Mouse (Mus musculus) bone marrow, adult 2 months (tissue): ENCODE measurements around the gene Amt. TPM values are rescaled to one million over a fixed set of nuclear protein-coding genes. Genes with fewer than 3 reads are reported as not detected.
"Not testable (repeated sequence)": the region's sequence is repeated elsewhere in the genome, so short reads cannot be mapped to it uniquely, and the experiment has no call there.

Source experiments
- H3K27ac ChIP-seq: fragments of 200-500 bp; 2 replicates; pipeline ENCODE4 v1.5.1; 2012; ENCODE audit warnings: low read depth, mild to moderate bottlenecking, control low read depth, inconsistent platforms, low read length; ENCODE audit not compliant: control insufficient read depth, poor library complexity, insufficient read depth
- H3K4me1 ChIP-seq: fragments of 200-500 bp; 2 replicates; pipeline ENCODE4 v1.6.1; 2011; ENCODE audit warnings: low read length; ENCODE audit not compliant: control insufficient read depth, insufficient read depth
- H3K4me3 ChIP-seq: fragments of 200-500 bp; replicated peaks from 2 replicates; pipeline ENCODE3; 2011; ENCODE audit warnings: mild to moderate bottlenecking, low read depth, low read length, control low read depth; ENCODE audit not compliant: control insufficient read depth
- CTCF ChIP-seq: fragments of 200-500 bp; IDR thresholded peaks from 2 replicates; pipeline ENCODE4 v1.5.1; 2011; ENCODE audit warnings: low read length, control low read depth; ENCODE audit not compliant: control insufficient read depth, insufficient read depth
- POLR2A ChIP-seq: fragments of 200-500 bp; IDR thresholded peaks from 2 replicates; pipeline ENCODE4 v1.6.1; 2011; ENCODE audit warnings: low read depth, mild to moderate bottlenecking, control low read depth, low read length, borderline replicate concordance; ENCODE audit not compliant: control insufficient read depth
- WGBS: fragments of 180-500 bp; shearing (Covaris S2); methylation state at CpG from one replicate; pipeline ENCODE4 v1.1.7; 2018; 5-methylcytosine and 5-hydroxymethylcytosine counted together
- polyA plus RNA-seq: library from polyadenylated mRNA; stranded (reverse); fragments of >200 nt; gene quantifications from 2 replicates; pipeline ENCODE4 v1.2.4, GENCODE M21; 2011; ENCODE audit warnings: low replicate concordance; ENCODE audit not compliant: missing spikeins, insufficient read depth, insufficient read length

The Amt gene
- polyA plus RNA-seq, 1 experiment: 15.2 TPM

GRCm38 (mm10) chr9:108263690-108264190 is 32.9 kb upstream of the Amt start, which contains the start of gene Dag1:
Gene Dag1 (minus strand): TSS chr9:108263958.
- Histone ChIP-seq H3K27ac (peak within 1 kb of the TSS; percentile 82), H3K4me3 (peak within 1 kb of the TSS; percentile 83), H3K4me1 (no peaks in the 10 kb centered on the region; the same call in 1 of the 2 replicates)
- under 1% methylated on average over 70 of the region's 71 CpGs for WGBS
- 0 out of 2 replicates have a peak, but pooled peaks have one; percentile 1 for TF ChIP-seq POLR2A
- TF ChIP-seq CTCF: no peak

- Histone ChIP-seq H3K4me3 (peak overlapping the region; percentile 83), H3K4me1 (no peaks in the 10 kb centered on the region; the same call in 1 of the 2 replicates), H3K27ac (peak overlapping the region; percentile 53; the same call in 1 of the 2 replicates)
- 21% methylated on average over 10 of the region's 10 CpGs for WGBS
- TF ChIP-seq POLR2A (no peak), CTCF (no peak)
Observed at GRCm38 (mm10) chr9:108264191-108264921, 32.3 kb upstream of the Amt start.

GRCm38 (mm10) chr9:108266261-108266935 is 30.3 kb upstream of the Amt start:
- Histone ChIP-seq H3K4me1 (no peaks in the 10 kb centered on the region; the same call in 1 of the 2 replicates), H3K27ac (no peak overlapping the region), H3K4me3 (no peak overlapping the region)
- WGBS: 35% methylated on average over 10 of the region's 10 CpGs
- TF ChIP-seq CTCF (no peak), POLR2A (no peak)

- Histone ChIP-seq H3K4me1 (no peaks in the 10 kb centered on the region), H3K27ac (no peak overlapping the region), H3K4me3 (no peak overlapping the region)
- no peak for TF ChIP-seq POLR2A
- TF ChIP-seq CTCF: no peak
- WGBS: 78% methylated on average over 7 of the region's 7 CpGs
Observed at GRCm38 (mm10) chr9:108267691-108268090, 29.0 kb upstream of the Amt start.

DNA sequence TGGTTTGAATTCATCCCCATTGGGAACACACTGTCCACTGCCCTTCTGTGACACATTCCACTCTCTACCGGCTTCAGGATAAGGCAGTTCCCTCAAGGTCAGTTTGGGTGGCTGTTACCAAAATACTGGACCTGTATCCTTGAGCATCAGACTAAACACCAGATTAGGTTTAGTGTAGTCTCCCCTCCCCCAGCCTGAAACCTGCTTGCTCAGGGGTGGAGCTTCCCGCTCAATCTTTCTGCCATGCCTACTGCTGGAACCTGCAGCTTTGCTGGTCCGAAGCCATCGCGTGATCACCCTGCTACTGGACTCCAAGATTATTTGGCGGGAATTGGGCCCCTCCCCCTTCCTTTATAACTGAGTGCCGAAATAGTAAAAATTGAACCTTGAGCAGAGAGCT is 28.0 kb upstream of the Amt start:
- not testable (repeated sequence) for H3K4me3 ChIP-seq, H3K27ac ChIP-seq, H3K4me1 ChIP-seq
- WGBS: 78% methylated on average over 7 of the region's 7 CpGs

- Histone ChIP-seq H3K27ac (no peak overlapping the region), H3K4me1 (no peaks in the 10 kb centered on the region), H3K4me3 (no peak overlapping the region)
- TF ChIP-seq CTCF (no peak), POLR2A (no peak)
- 62% methylated on average over 2 of the region's 2 CpGs for WGBS
Observed at GRCm38 (mm10) chr9:108271941-108272340, 24.7 kb upstream of the Amt start.

DNA sequence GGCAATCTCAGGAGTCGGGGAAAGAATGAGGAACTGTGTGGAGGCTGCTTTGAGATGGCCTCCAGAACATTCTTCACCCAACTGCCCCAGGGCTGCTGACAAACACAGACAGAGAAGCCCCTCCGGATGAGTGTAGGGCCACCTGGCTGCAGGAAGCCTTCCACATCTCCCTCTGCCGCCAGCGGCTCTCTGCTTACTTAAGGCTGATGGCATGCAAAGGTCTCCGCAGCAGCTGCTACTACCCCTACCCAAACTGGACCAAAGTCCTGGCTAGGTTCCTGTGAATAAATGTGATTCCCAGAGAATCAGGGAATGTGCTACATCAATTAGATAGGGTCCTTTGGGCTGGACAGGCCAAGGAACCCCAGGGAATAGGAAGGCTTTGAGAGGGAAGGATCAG is 24.0 kb upstream of the Amt start:
- no peaks in the 10 kb centered on the region for H3K4me1 ChIP-seq
- no peak overlapping the region for H3K27ac ChIP-seq
- WGBS: 70% methylated on average over 5 of the region's 5 CpGs
- no peak for TF ChIP-seq POLR2A
- no peak for TF ChIP-seq CTCF
- no peak overlapping the region for H3K4me3 ChIP-seq

DNA sequence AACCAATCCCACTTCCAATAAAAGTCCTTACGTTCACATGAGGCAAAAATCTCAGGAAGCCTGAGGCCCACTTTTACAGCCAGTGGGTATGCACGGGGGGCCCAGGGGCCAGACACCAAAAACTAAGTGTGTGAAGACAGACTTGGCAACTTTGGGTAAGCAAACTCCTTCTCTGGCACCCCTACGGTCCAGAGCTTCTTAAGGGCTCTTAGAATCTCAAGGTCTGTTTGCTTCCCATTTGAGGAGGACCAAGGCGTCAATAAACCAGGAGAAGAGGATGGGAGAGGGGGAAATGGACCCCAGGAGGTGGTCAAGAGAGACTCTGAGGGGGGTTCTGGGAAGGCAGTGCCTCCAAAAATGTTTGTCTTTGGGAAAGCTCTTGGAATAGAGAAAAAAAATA is 23.2 kb upstream of the Amt start:
- 82% methylated on average over 4 of the region's 4 CpGs for WGBS
- H3K4me1 ChIP-seq: no peaks in the 10 kb centered on the region
- no peak overlapping the region for H3K4me3 ChIP-seq
- no peak overlapping the region for H3K27ac ChIP-seq
- no peak for TF ChIP-seq POLR2A
- no peak for TF ChIP-seq CTCF
